Mouse (Mus musculus): ENCODE results near the gene Tmem223. TPM values are rescaled to one million over a fixed set of nuclear protein-coding genes. Genes with fewer than 3 reads are reported as not detected.
"Not testable (repeated sequence)": the region's sequence is repeated elsewhere in the genome, so short reads cannot be mapped to it uniquely, and the experiment has no call there.

The Tmem223 gene
- polyA plus RNA-seq, 1 experiment from 2014 or later = 57.3 TPM

DNA sequence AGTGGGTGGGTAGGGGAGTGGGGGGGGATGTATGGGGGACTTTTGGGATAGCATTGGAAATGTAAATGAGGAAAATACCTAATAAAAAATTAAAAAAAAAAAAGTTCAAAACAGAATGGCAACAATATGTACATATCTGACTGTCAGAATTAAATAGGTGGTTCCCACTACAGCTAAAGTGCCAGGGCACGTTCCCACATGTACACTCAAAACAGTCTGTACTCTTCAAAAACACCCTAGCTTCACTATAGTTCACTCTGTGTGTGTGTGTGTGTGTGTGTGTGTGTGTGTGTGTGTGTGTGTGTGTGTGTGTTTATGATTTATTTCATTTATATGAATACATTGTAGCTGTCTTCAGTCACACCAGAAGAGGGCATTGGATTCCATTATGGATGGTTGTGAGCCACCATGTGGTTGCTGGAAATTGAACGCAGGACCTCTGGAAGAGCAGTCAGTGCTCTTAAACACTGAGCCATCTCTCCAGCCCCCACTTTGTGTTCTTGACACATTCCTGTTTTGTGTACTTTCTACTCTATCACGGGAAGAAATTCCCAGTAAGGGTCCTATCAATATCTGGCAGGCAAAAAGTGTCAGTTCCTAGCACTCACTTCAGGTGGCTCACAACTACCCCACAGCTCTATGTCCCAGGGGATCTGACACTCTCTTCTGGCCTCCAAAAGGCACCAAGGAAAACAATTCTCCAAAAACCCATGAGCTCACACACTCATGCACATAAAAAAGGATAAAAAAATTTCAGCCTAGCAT is 42.3 kb upstream of the Tmem223 start:
- not testable (repeated sequence) for H3K9ac ChIP-seq; H3K27me3 ChIP-seq; H3K9me3 ChIP-seq (replicated peaks); ATAC-seq (ENCODE audit: insufficient read depth); H3K4me2 ChIP-seq; H3K27ac ChIP-seq (replicated peaks); H3K4me3 ChIP-seq (replicated peaks)
- Histone ChIP-seq H3K36me3 (replicated peaks) (peaks cover 32% of the 10 kb centered on the region), H3K4me1 (replicated peaks) (peaks cover 28% of the 10 kb centered on the region)
- WGBS (ENCODE audit: insufficient replicate concordance) = 44% methylated on average over 3 of the region's 3 CpGs

DNA sequence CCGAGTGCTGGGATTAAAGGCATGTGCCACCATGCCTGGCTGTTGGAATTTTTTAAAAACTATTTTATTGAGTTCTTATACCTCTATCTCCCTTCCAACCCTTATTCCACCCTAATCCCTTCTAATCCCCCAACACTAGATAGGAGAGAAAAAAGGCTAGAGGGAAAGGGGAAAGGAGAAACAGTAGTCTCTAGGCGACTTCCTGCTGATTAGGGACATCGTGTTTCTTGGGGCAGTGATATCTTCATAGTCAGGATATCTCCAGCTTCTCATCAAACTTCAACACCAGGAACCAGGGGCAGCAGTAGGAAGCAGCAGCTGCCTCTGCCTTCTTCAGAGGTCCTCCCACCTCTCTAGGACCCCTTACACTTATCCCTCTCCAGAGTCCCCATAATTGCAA is 36.5 kb upstream of the Tmem223 start:
- Histone ChIP-seq H3K4me3 (replicated peaks) (no peak overlapping the region), H3K9ac (no peak overlapping the region), H3K27me3 (peaks cover 6% of the 10 kb centered on the region), H3K36me3 (replicated peaks) (peaks cover 20% of the 10 kb centered on the region), H3K4me1 (replicated peaks) (peaks cover 18% of the 10 kb centered on the region), H3K27ac (replicated peaks) (no peak overlapping the region), H3K9me3 (replicated peaks) (no peaks in the 10 kb centered on the region), H3K4me2 (no peak overlapping the region)
- WGBS (ENCODE audit: insufficient replicate concordance) = 33% methylated on average over 3 of the region's 3 CpGs
- ATAC-seq (ENCODE audit: insufficient read depth) = no peak

DNA sequence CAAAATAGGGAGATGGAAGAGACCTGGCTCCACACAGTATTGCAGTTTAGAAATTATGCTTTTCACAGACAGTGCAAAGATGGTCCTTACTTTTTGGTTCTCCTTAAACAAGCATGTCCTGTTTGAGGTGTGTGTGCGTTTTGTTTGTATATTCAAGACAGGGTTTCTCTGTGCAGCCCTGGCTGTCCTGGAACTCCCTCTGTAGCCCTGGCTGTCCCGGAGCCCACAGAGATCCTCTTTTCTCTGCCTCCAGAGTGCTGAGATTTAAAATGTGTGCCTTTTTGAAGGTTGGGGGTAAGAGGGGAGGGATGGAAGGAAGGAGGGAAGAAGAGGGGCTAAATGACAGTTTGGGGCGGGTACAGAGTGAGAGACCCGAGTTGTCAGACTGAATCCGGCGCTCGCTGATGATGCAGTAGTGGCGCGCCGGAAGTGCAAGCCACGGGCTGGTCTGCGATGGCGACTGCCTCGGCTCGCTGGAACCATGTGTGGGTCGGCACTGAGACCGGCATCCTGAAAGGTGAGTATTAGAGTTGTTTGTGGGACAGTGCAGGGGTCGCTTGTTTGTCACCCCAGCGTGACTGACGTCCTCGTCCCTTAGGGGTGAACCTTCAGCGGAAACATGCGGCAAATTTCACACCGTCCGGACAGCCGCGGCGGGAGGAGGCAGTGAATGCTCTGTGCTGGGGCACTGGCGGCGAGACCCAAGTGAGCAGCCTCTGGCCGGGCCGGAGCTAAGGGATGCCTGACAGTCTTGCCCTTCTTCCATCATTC is 35.2 kb upstream of the Tmem223 start, which contains the start of gene Wdr74:
Wdr74 (plus strand) TSS at position 439 of the 771 bp plus-strand sequence.
- Histone ChIP-seq H3K9ac (peak within 1 kb of the TSS; percentile 70), H3K4me1 (replicated peaks) (peaks cover 21% of the 10 kb centered on the region), H3K4me3 (replicated peaks) (peak within 1 kb of the TSS; percentile 80), H3K4me2 (peak within 1 kb of the TSS; percentile 84), H3K27ac (replicated peaks) (peak within 1 kb of the TSS; percentile 77), H3K27me3 (peaks cover 6% of the 10 kb centered on the region), H3K36me3 (replicated peaks) (peaks cover 32% of the 10 kb centered on the region), H3K9me3 (replicated peaks) (no peaks in the 10 kb centered on the region)
- under 1% methylated on average over 32 of the region's 32 CpGs for WGBS (ENCODE audit: insufficient replicate concordance)
- peak; percentile 87 for ATAC-seq (ENCODE audit: insufficient read depth)

DNA sequence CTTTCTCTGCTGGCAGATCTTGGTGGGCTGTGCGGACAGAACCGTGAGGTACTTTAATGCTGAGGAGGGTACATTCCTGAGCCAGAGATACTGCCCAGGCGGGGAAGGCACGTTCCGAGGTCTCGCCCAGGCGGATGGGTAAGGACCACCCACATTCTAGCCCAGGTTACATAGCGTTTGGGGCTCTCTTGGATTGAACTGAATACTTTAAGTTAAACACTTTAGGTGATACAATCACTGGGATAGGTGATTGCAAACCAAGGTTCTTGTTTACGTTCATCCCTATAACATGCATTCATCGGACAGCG is 34.7 kb upstream of the Tmem223 start:
- H3K9me3 ChIP-seq (replicated peaks) = no peaks in the 10 kb centered on the region
- H3K4me1 ChIP-seq (replicated peaks) = peaks cover 26% of the 10 kb centered on the region
- H3K4me2 ChIP-seq = peak overlapping the region; percentile 84
- H3K27me3 ChIP-seq = peaks cover 6% of the 10 kb centered on the region
- peak overlapping the region; percentile 77 for H3K27ac ChIP-seq (replicated peaks)
- peak; percentile 13; the same call in 1 of the 2 replicates for ATAC-seq (ENCODE audit: insufficient read depth)
- peak overlapping the region; percentile 70 for H3K9ac ChIP-seq
- peaks cover 37% of the 10 kb centered on the region for H3K36me3 ChIP-seq (replicated peaks)
- 2% methylated on average over 11 of the region's 11 CpGs for WGBS (ENCODE audit: insufficient replicate concordance)
- peak overlapping the region; percentile 80 for H3K4me3 ChIP-seq (replicated peaks)

DNA sequence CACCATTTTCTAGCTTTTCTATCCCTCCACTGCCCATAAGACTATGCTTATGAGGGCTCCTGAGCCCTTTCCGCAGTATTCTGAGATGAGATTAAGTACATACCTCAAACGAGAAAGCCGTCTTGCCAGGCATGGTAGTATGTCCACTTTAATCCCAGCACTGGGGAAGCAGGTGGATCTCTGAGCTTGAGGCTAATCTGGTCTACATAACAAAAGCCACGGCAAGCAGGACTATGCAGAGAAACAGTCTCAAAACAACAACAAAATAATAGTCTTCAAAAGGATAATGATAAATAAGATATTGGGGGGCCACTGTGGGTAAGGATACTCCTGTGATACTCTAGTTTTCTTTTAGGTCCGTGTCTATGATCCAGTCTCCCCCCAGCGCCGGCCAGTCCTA is 31.9 kb upstream of the Tmem223 start:
- no peaks in the 10 kb centered on the region for H3K27me3 ChIP-seq
- no peaks in the 10 kb centered on the region for H3K9me3 ChIP-seq (replicated peaks)
- ATAC-seq (ENCODE audit: insufficient read depth) = no peak
- no peak overlapping the region for H3K27ac ChIP-seq (replicated peaks)
- WGBS (ENCODE audit: insufficient replicate concordance) = 77% methylated on average over 7 of the region's 7 CpGs
- H3K4me2 ChIP-seq = no peak overlapping the region
- peaks cover 42% of the 10 kb centered on the region for H3K4me1 ChIP-seq (replicated peaks)
- H3K4me3 ChIP-seq (replicated peaks) = no peak overlapping the region
- H3K36me3 ChIP-seq (replicated peaks) = peaks cover 47% of the 10 kb centered on the region
- no peak overlapping the region for H3K9ac ChIP-seq

DNA sequence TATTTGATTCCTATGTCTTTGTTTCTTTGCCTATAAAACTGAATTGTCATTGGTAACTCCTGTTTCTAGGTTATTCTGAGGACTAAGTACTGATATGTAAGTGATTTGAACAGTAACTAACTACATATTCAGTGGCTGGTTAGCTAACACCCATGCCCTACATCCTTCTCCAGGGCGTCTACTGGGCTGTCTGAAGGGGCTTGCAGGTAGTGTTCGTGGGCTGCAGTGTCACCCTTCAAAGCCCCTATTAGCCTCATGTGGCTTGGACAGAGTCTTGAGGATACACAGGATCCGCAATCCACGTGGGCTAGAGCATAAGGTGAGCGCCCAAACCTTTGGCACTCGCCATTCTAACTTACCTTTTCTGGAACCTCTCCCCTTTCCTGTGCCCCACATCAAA is 31.1 kb upstream of the Tmem223 start:
- peaks cover 54% of the 10 kb centered on the region for H3K36me3 ChIP-seq (replicated peaks)
- no peak for ATAC-seq (ENCODE audit: insufficient read depth)
- WGBS (ENCODE audit: insufficient replicate concordance) = 76% methylated on average over 6 of the region's 6 CpGs

DNA sequence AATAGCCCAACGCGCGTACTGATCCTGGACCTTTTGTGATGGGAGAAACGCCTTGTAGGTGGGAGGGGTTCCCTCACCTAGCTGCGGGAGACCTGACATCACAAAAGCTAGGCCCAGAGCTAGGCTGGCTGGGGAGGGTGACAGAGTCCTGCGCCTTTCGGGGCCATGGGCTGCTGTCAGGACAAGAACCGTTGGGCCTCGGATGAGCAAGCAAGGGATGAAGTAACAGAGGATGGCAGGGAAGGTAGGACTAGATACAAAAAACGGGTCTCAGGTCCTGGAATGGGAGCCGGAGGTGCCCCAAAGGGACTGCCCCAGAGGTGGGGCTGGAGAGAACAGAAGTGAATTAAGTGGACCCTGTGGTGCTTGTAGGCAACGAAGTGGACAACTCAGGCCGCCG is 30.2 kb upstream of the Tmem223 start, which contains the start of gene 1700092M07Rik:
1700092M07Rik (plus strand) TSS at position 116 of the 400 bp plus-strand sequence.
- Histone ChIP-seq H3K4me3 (replicated peaks) (peak within 1 kb of the TSS; percentile 88), H3K4me1 (replicated peaks) (peaks cover 32% of the 10 kb centered on the region), H3K27ac (replicated peaks) (peak within 1 kb of the TSS; percentile 95), H3K4me2 (peak within 1 kb of the TSS; percentile 83), H3K36me3 (replicated peaks) (peaks cover 63% of the 10 kb centered on the region), H3K9me3 (replicated peaks) (no peaks in the 10 kb centered on the region), H3K9ac (peak within 1 kb of the TSS; percentile 94), H3K27me3 (no peaks in the 10 kb centered on the region)
- no peak for ATAC-seq (ENCODE audit: insufficient read depth)
- 72% methylated on average over 14 of the region's 14 CpGs for WGBS (ENCODE audit: insufficient replicate concordance)

More for the DNA sequence above, 31.1 kb upstream of the Tmem223 start:
- Histone ChIP-seq H3K9me3 (replicated peaks) (no peaks in the 10 kb centered on the region), H3K4me2 (no peak overlapping the region), H3K9ac (no peak overlapping the region), H3K27me3 (no peaks in the 10 kb centered on the region), H3K4me1 (replicated peaks) (peaks cover 40% of the 10 kb centered on the region), H3K27ac (replicated peaks) (no peak overlapping the region), H3K4me3 (replicated peaks) (no peak overlapping the region)

DNA sequence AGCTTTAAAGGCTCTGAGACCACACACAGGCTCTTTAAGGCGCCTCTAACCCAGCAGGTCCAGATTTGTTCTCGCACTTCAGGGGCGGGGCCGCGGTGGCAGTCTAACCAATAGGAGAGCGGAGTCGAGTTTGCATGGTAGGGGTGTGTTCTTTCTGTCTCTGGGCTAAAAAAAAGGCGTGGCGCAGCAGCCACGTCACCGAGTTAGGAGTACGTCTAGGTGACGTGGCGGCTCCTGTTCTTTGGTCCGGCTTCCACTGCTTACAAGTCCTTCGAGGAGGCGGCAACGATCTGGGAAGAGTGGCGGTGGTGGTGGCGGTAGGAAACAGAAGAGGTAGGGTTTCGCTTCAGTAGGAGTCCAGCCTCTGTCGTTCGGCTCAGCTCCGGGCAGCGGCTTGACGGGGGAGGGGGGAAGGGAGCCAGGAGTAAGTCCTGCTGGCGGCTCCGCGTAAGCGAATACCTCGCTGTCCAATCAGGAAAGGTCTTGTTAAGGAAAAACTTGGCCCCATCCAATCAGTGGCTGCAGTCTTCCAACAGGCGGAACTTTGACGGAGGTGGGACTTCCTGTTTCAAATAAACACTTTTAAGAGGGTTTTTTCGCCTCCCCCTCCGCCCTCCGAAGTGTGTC is 29.4 kb upstream of the Tmem223 start, which contains the start of gene Stx5a:
Stx5a (plus strand) TSS at position 171 of the 627 bp plus-strand sequence.
- peaks cover 32% of the 10 kb centered on the region for H3K4me1 ChIP-seq (replicated peaks)
- WGBS (ENCODE audit: insufficient replicate concordance) = under 1% methylated on average over 36 of the region's 36 CpGs

DNA sequence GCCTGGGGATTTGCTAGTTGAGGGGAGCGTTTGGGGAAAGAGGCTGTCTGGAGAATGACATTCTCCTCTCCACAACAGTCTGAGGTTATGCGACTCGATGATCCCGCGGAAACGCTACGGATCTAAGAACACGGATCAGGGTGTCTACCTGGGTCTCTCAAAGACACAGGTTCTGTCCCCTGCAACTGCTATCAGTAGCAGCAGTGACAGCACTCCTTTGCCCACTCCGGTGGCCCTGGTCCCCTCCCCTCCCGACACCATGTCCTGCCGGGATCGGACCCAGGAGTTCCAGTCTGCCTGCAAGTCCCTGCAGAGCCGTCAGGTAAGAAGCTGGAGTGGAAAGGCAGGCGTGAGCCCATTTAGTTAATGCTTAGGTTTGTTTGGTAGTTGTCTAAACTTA is 28.6 kb upstream of the Tmem223 start:
- Histone ChIP-seq H3K4me3 (replicated peaks) (peak overlapping the region; percentile 88), H3K9ac (peak overlapping the region; percentile 94), H3K36me3 (replicated peaks) (peaks cover 79% of the 10 kb centered on the region), H3K27ac (replicated peaks) (peak overlapping the region; percentile 95), H3K4me1 (replicated peaks) (peaks cover 25% of the 10 kb centered on the region), H3K27me3 (no peaks in the 10 kb centered on the region), H3K9me3 (replicated peaks) (no peaks in the 10 kb centered on the region), H3K4me2 (peak overlapping the region; percentile 83)
- 11% methylated on average over 14 of the region's 14 CpGs for WGBS (ENCODE audit: insufficient replicate concordance)
- no peak for ATAC-seq (ENCODE audit: insufficient read depth)

More for the DNA sequence above, 29.4 kb upstream of the Tmem223 start, which contains the start of gene Stx5a:
- Histone ChIP-seq H3K36me3 (replicated peaks) (peaks cover 71% of the 10 kb centered on the region), H3K9me3 (replicated peaks) (no peaks in the 10 kb centered on the region), H3K27me3 (no peaks in the 10 kb centered on the region), H3K9ac (peak within 1 kb of the TSS; percentile 94), H3K4me2 (peak within 1 kb of the TSS; percentile 83), H3K27ac (replicated peaks) (peak within 1 kb of the TSS; percentile 95), H3K4me3 (replicated peaks) (peak within 1 kb of the TSS; percentile 88)
- ATAC-seq (ENCODE audit: insufficient read depth) = peak; percentile 97

DNA sequence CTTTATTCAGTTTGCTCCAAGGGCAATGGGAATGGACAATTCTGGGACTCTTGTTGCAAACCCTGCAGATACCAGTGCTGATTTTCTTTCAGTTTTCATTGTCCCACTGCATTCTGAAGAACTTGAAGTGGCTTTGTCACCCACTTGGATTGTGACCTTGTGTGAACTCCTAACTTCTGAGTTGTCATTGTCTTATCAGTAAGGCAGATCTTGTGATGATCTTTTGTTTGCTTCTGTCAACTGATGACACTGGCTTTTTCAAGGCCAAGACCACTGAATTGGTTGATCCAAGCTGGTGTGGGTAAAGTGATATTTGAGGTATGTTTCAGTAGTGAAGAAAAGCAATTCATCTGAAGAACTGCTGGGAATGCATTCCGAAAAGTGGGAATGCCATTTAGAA is 25.4 kb upstream of the Tmem223 start:
- H3K36me3 ChIP-seq (replicated peaks) = peaks cover 81% of the 10 kb centered on the region
- 83% methylated on average over 1 of the region's 1 CpGs for WGBS (ENCODE audit: insufficient replicate concordance)
- no peaks in the 10 kb centered on the region for H3K9me3 ChIP-seq (replicated peaks)

DNA sequence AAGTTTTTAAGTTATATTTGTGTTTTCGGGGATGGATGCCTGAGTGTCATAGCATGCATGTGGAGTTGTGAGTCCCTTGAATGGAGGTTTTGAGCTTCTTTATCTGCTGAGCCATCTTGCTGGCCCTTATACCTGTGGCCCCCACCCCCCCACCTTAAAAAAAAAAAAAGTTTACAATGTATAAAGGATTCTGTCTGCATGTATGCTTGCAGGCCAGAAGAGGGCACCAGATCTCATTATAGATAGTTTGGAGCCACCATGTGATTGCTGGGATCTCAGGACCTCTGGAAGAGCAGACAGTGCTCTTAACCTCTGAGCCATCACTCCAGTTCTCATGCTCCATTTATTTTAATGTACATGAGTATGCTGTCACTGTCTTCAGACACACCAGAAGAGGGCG is 23.4 kb upstream of the Tmem223 start:
- Histone ChIP-seq H3K27me3 (no peaks in the 10 kb centered on the region), H3K36me3 (replicated peaks) (peaks cover 93% of the 10 kb centered on the region), H3K9me3 (replicated peaks) (no peaks in the 10 kb centered on the region), H3K4me3 (replicated peaks) (no peak overlapping the region), H3K4me2 (no peak overlapping the region), H3K9ac (no peak overlapping the region), H3K4me1 (replicated peaks) (peaks cover 13% of the 10 kb centered on the region), H3K27ac (replicated peaks) (no peak overlapping the region)
- ATAC-seq (ENCODE audit: insufficient read depth) = no peak
- 65% methylated on average over 2 of the region's 2 CpGs for WGBS (ENCODE audit: insufficient replicate concordance)

More for the DNA sequence above, 25.4 kb upstream of the Tmem223 start:
- H3K27ac ChIP-seq (replicated peaks) = no peak overlapping the region
- H3K4me2 ChIP-seq = no peak overlapping the region
- ATAC-seq (ENCODE audit: insufficient read depth) = no peak
- H3K9ac ChIP-seq = no peak overlapping the region
- H3K4me1 ChIP-seq (replicated peaks) = peaks cover 23% of the 10 kb centered on the region
- H3K4me3 ChIP-seq (replicated peaks) = no peak overlapping the region
- H3K27me3 ChIP-seq = no peaks in the 10 kb centered on the region

Data from liver, embryonic 15.5 days (tissue).